Mouse (Mus musculus) lung, adult 2 months (tissue): ENCODE measurements around the gene Sfmbt1.

Experiments used
- CTCF ChIP-seq: fragments of 200-500 bp; IDR thresholded peaks from 2 replicates; pipeline ENCODE4 v1.5.1; 2011; ENCODE audit warnings: mild to moderate bottlenecking, low read length, control low read depth; ENCODE audit not compliant: insufficient read depth
- POLR2A ChIP-seq: fragments of 200-500 bp; IDR thresholded peaks from 2 replicates; pipeline ENCODE4 v1.6.1; 2011; ENCODE audit warnings: low read depth, mild to moderate bottlenecking, control low read depth, low read length, borderline replicate concordance; ENCODE audit errors: extremely low read depth

- TF ChIP-seq CTCF (no peak), POLR2A (no peak)
These were observed 20.0 kb downstream of the Sfmbt1 start for GRCm38 (mm10) chr14:30734665-30735064.
